Mouse (Mus musculus): Measurements from ENCODE around the gene Pgbd5. TPM values are rescaled to one million over a fixed set of nuclear protein-coding genes. Genes with fewer than 3 reads are reported as not detected.

Gene Pgbd5
- polyA plus RNA-seq, 1 experiment: not detected

- 89% methylated on average over 10 of the region's 10 CpGs for WGBS
- H3K27ac ChIP-seq (ENCODE audit: control insufficient read depth, insufficient read depth, low read depth, low read length, poor library complexity): no peak overlapping the region
- H3K4me1 ChIP-seq (ENCODE audit: control insufficient read depth, insufficient read depth, low read length): no peaks in the 10 kb centered on the region
- no peak overlapping the region for H3K4me3 ChIP-seq (replicated peaks; ENCODE audit: control insufficient read depth, low read depth, low read length)
- TF ChIP-seq POLR2A (IDR thresholded peaks at IDR 0.05; ENCODE audit: borderline replicate concordance, control insufficient read depth, low read depth, low read length) (no peak), CTCF (IDR thresholded peaks at IDR 0.05; ENCODE audit: control insufficient read depth, insufficient read depth, low read length) (no peak)
Observed at GRCm38 (mm10) chr8:124329690-124330089, 109.8 kb downstream of the Pgbd5 start.

- TF ChIP-seq POLR2A (IDR thresholded peaks at IDR 0.05; ENCODE audit: borderline replicate concordance, control insufficient read depth, low read depth, low read length) (no peak), CTCF (IDR thresholded peaks at IDR 0.05; ENCODE audit: control insufficient read depth, insufficient read depth, low read length) (no peak)
- no peaks in the 10 kb centered on the region for H3K4me1 ChIP-seq (ENCODE audit: control insufficient read depth, insufficient read depth, low read length)
- no peak overlapping the region for H3K4me3 ChIP-seq (replicated peaks; ENCODE audit: control insufficient read depth, low read depth, low read length)
- H3K27ac ChIP-seq (ENCODE audit: control insufficient read depth, insufficient read depth, low read depth, low read length, poor library complexity): no peak overlapping the region
- 90% methylated on average over 7 of the region's 7 CpGs for WGBS
Observed at GRCm38 (mm10) chr8:124328259-124328658, 111.2 kb downstream of the Pgbd5 start.

- WGBS: 91% methylated on average over 14 of the region's 14 CpGs
- Histone ChIP-seq H3K4me3 (replicated peaks; ENCODE audit: control insufficient read depth, low read depth, low read length) (no peak overlapping the region), H3K4me1 (ENCODE audit: control insufficient read depth, insufficient read depth, low read length) (no peaks in the 10 kb centered on the region; the same call in 1 of the 2 replicates)
Observed at GRCm38 (mm10) chr8:124323356-124323755, 116.1 kb downstream of the Pgbd5 start.

GRCm38 (mm10) chr8:124321227-124321840, 118.1 kb downstream of the Pgbd5 start:
- Histone ChIP-seq H3K4me3 (replicated peaks; ENCODE audit: control insufficient read depth, low read depth, low read length) (no peak overlapping the region), H3K4me1 (ENCODE audit: control insufficient read depth, insufficient read depth, low read length) (no peaks in the 10 kb centered on the region; the same call in 1 of the 2 replicates), H3K27ac (ENCODE audit: control insufficient read depth, insufficient read depth, low read depth, low read length, poor library complexity) (no peak overlapping the region)
- 43% methylated on average over 12 of the region's 12 CpGs for WGBS
- TF ChIP-seq CTCF (IDR thresholded peaks at IDR 0.05; ENCODE audit: control insufficient read depth, insufficient read depth, low read length): no peak
- no peak for TF ChIP-seq POLR2A (IDR thresholded peaks at IDR 0.05; ENCODE audit: borderline replicate concordance, control insufficient read depth, low read depth, low read length)

More at GRCm38 (mm10) chr8:124323356-124323755, 116.1 kb downstream of the Pgbd5 start:
- no peak for TF ChIP-seq POLR2A (IDR thresholded peaks at IDR 0.05; ENCODE audit: borderline replicate concordance, control insufficient read depth, low read depth, low read length)
- no peak for TF ChIP-seq CTCF (IDR thresholded peaks at IDR 0.05; ENCODE audit: control insufficient read depth, insufficient read depth, low read length)
- H3K27ac ChIP-seq (ENCODE audit: control insufficient read depth, insufficient read depth, low read depth, low read length, poor library complexity): no peak overlapping the region

GRCm38 (mm10) chr8:124319316-124319652, 120.2 kb downstream of the Pgbd5 start:
- no peak for TF ChIP-seq CTCF (IDR thresholded peaks at IDR 0.05; ENCODE audit: control insufficient read depth, insufficient read depth, low read length)
- no peak for TF ChIP-seq POLR2A (IDR thresholded peaks at IDR 0.05; ENCODE audit: borderline replicate concordance, control insufficient read depth, low read depth, low read length)
- 11% methylated on average over 4 of the region's 4 CpGs for WGBS
- no peak overlapping the region for H3K4me3 ChIP-seq (replicated peaks; ENCODE audit: control insufficient read depth, low read depth, low read length)
- H3K4me1 ChIP-seq (ENCODE audit: control insufficient read depth, insufficient read depth, low read length): no peaks in the 10 kb centered on the region; the same call in 1 of the 2 replicates
- no peak overlapping the region for H3K27ac ChIP-seq (ENCODE audit: control insufficient read depth, insufficient read depth, low read depth, low read length, poor library complexity)

Other genes with a start within 250 kb of the Pgbd5 start
- 5.1 and 11.5 TPM in 2 replicates for gene Galnt2, start 208.3 kb downstream of the Pgbd5 start, polyA plus RNA-seq (2011; ENCODE audit: insufficient read depth, insufficient read length, low replicate concordance, missing spikeins)
- 6.1 and 12.1 TPM in 2 replicates for gene Cog2, start 81.1 kb upstream of the Pgbd5 start, polyA plus RNA-seq (2011; ENCODE audit: insufficient read depth, insufficient read length, low replicate concordance, missing spikeins)
- gene Agt, start 130.0 kb upstream of the Pgbd5 start, polyA plus RNA-seq (2011; ENCODE audit: insufficient read depth, insufficient read length, low replicate concordance, missing spikeins): 7.9 and 11.4 TPM in 2 replicates
- not detected in 2 replicates for gene Capn9, start 136.5 kb upstream of the Pgbd5 start, polyA plus RNA-seq (2011; ENCODE audit: insufficient read depth, insufficient read length, low replicate concordance, missing spikeins)
- 11.0 and 16.7 TPM in 2 replicates for gene 2310022B05Rik, start 223.7 kb upstream of the Pgbd5 start, polyA plus RNA-seq (2011; ENCODE audit: insufficient read depth, insufficient read length, low replicate concordance, missing spikeins)